Mouse (Mus musculus) embryonic facial prominence, embryonic 11.5 days (tissue): ENCODE data around the gene Zbtb21. TPM values are rescaled to one million over a fixed set of nuclear protein-coding genes. Genes with fewer than 3 reads are reported as not detected.
"Not testable (repeated sequence)": the region's sequence is repeated elsewhere in the genome, so short reads cannot be mapped to it uniquely, and the experiment has no call there.

Source experiments
- ATAC-seq: fragments of 200-750 bp; cut with Nextera tagmentation; replicated peaks from 2 replicates; pipeline ENCODE4 v1.8.0; 2017; ENCODE audit warnings: low read depth; ENCODE audit not compliant: insufficient number of reproducible peaks, low FRiP score, low TSS enrichment
- DNase-seq: peaks from one replicate; pipeline ENCODE4 v3.0.0-alpha.2; 2015; ENCODE audit warnings: low spot score
- H3K27ac ChIP-seq: fragments of 300-500 bp; sonication (generic); replicated peaks from 2 replicates; pipeline ENCODE4 v1.5.1; 2014; ENCODE audit warnings: mild to moderate bottlenecking, low read depth, low read length, control low read depth
- H3K27me3 ChIP-seq: fragments of 300-500 bp; sonication (generic); 2 replicates; pipeline ENCODE4 v1.6.1; 2014; ENCODE audit warnings: mild to moderate bottlenecking, low read length, moderate library complexity, mixed read lengths; ENCODE audit not compliant: control insufficient read depth, insufficient read depth
- H3K36me3 ChIP-seq: fragments of 300-500 bp; sonication (generic); replicated peaks from 2 replicates; pipeline ENCODE4 v1.6.1; 2014; ENCODE audit warnings: low read depth, mild to moderate bottlenecking, low read length, moderate library complexity, mixed read lengths; ENCODE audit not compliant: control insufficient read depth, insufficient read depth
- H3K4me1 ChIP-seq: fragments of 300-500 bp; sonication (generic); 2 replicates; pipeline ENCODE4 v1.6.1; 2014; ENCODE audit warnings: low read length, mixed read lengths; ENCODE audit not compliant: control insufficient read depth, insufficient read depth
- H3K4me2 ChIP-seq: fragments of 300-500 bp; sonication (generic); 2 replicates; pipeline ENCODE4 v1.6.1; 2014; ENCODE audit warnings: low read depth, mild to moderate bottlenecking, control low read depth, low read length, moderate library complexity
- H3K4me3 ChIP-seq: fragments of 300-500 bp; sonication (generic); 2 replicates; pipeline ENCODE4 v1.5.1; 2014; ENCODE audit warnings: low read depth, low read length, control low read depth
- H3K9ac ChIP-seq: fragments of 300-500 bp; sonication (generic); replicated peaks from 2 replicates; pipeline ENCODE4 v1.6.1; 2014; ENCODE audit warnings: mild to moderate bottlenecking, control low read depth, low read length
- H3K9me3 ChIP-seq: fragments of 300-500 bp; sonication (generic); replicated peaks from 2 replicates; pipeline ENCODE4 v1.6.1; 2016; ENCODE audit warnings: mild to moderate bottlenecking, low read length, inconsistent platforms, mixed read lengths; ENCODE audit not compliant: control insufficient read depth
- WGBS: fragments of 180-500 bp; shearing (Covaris S2); extraction: QIAGEN DNeasy Blood & Tissue Kit; methylation state at CpG from one replicate; pipeline ENCODE4 v1.1.7; 2014; 5-methylcytosine and 5-hydroxymethylcytosine counted together
- polyA plus RNA-seq: library from polyadenylated mRNA; unstranded; fragments of >200 nt; fragmentation: Nextera tagmentation; extraction: Ambion mirVana; gene quantifications from 2 replicates; pipeline ENCODE4 v1.2.1, GENCODE M21; 2014

Zbtb21 gene
- polyA plus RNA-seq, 1 experiment from 2014 or later = 14.2 TPM

DNA sequence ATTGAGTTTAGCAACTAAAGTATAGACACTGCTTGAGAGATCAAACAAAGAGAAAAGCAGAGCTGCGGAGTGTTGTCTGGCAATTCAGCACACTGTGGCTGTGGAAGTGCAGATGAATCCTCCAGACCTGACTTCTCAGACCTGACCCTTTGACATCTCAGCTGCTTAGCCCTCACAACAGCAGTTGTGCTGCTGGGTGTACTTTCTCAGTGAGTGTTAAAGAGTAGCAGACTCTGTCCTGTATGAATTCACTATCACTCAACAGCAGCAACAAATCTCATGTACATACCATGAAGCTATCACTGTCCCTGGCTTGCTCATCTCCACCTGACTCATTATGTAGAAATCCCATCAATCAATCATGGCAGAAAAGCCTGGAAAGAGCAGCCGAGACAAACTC is 6.4 kb downstream of the Zbtb21 start:
- Histone ChIP-seq H3K9me3 (no peaks in the 10 kb centered on the region), H3K4me3 (no peak overlapping the region), H3K4me1 (no peaks in the 10 kb centered on the region), H3K27ac (no peak overlapping the region), H3K9ac (no peak overlapping the region), H3K36me3 (no peaks in the 10 kb centered on the region; the same call in 1 of the 2 replicates), H3K4me2 (no peak overlapping the region), H3K27me3 (no peaks in the 10 kb centered on the region)
- DNase-seq = no peak
- WGBS = 97% methylated on average over 2 of the region's 2 CpGs
- ATAC-seq = no peak

DNA sequence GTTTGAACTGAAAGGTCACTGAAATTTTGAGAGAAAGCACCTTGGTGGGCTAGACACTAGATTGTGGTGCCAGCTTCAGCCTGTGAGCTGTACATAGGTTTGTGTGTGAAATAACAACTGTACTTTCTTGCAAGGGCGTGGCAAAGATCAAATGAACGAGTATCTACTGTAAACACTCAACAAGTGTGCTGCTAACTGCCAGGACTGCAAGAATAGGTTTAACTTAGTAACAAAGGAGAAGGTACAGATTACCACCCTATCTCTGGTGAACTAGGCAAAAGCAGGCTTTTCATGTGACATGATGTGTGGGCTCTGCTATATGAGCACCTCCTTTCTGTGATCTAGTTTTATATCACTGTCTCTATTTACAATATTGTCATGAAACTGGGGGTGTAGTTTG is 9.1 kb downstream of the Zbtb21 start:
- Histone ChIP-seq H3K36me3 (peaks cover 3% of the 10 kb centered on the region), H3K4me3 (no peak overlapping the region), H3K9me3 (no peaks in the 10 kb centered on the region), H3K4me1 (no peaks in the 10 kb centered on the region), H3K9ac (no peak overlapping the region), H3K4me2 (no peak overlapping the region), H3K27ac (no peak overlapping the region), H3K27me3 (no peaks in the 10 kb centered on the region)
- DNase-seq = no peak
- WGBS = 88% methylated on average over 2 of the region's 2 CpGs
- no peak for ATAC-seq

DNA sequence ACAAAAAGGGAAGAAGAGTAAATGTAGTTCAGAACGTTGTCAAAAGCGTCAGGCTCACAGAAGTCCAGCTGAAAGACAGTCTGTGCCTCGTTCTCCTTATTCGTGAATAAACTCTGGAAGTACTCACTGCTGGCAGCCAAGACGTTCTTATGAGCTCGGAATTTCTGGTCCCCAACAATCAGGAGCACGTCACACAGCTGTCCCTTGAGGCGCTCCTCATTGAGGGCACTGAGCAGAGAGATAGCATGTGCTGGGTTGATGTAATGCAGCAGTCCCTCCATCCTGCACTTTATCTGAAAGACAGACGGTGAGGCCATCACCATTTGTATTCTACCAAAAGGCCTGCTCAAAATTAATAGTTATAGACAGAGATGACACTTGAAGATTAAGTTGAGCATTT is 9.6 kb downstream of the Zbtb21 start:
- Histone ChIP-seq H3K27ac (no peak overlapping the region), H3K27me3 (no peaks in the 10 kb centered on the region), H3K4me2 (no peak overlapping the region), H3K4me1 (no peaks in the 10 kb centered on the region), H3K36me3 (peaks cover 3% of the 10 kb centered on the region), H3K9ac (no peak overlapping the region), H3K4me3 (no peak overlapping the region), H3K9me3 (no peaks in the 10 kb centered on the region)
- DNase-seq = no peak
- WGBS = 88% methylated on average over 9 of the region's 9 CpGs
- ATAC-seq = no peak

DNA sequence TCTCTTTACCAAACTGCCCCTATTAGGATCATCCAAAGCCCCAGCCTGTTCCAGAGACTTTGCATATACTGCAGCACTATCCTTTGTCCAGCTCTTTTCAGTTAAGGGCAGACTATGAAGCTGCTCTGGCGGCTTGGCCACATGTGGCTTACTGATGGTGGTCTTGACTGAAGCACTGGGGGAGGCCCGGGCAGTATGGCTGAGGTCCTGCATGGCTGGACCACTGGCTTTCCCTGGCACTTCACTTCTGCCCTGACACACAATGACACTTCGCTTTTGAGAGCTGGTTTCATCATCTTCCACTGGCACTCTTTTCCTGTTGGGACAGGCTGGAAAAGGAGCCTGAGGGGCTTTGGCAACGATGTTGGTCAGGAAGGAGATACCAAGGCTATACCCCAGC is 10.1 kb downstream of the Zbtb21 start:
- Histone ChIP-seq H3K4me1 (no peaks in the 10 kb centered on the region), H3K4me3 (no peak overlapping the region), H3K36me3 (peaks cover 3% of the 10 kb centered on the region), H3K4me2 (no peak overlapping the region), H3K27ac (no peak overlapping the region), H3K9me3 (no peaks in the 10 kb centered on the region), H3K27me3 (no peaks in the 10 kb centered on the region), H3K9ac (no peak overlapping the region)
- DNase-seq (no peak), ATAC-seq (no peak)
- WGBS = 89% methylated on average over 4 of the region's 4 CpGs

DNA sequence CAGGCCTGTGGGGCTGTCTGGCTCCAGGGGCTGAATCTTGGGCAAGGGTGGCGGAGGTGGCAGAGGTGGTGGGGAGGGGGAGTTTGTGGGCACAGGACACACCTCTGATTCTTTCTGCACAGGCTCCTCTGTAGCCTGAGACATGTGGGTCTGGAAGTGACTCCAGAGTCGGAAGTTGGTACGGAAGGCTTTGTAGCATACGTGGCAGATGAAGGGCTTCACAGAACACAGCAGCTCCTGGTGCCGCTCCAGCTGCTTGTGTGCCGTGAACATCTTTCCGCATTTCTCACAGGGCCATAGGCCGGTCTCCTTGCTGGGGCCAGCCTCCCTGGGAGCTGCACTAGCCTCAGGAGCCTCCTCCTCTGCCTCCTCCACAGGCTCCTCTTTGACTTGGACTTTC is 12.4 kb downstream of the Zbtb21 start:
- H3K36me3 ChIP-seq = peaks cover 3% of the 10 kb centered on the region
- ATAC-seq (no peak), DNase-seq (no peak)

DNA sequence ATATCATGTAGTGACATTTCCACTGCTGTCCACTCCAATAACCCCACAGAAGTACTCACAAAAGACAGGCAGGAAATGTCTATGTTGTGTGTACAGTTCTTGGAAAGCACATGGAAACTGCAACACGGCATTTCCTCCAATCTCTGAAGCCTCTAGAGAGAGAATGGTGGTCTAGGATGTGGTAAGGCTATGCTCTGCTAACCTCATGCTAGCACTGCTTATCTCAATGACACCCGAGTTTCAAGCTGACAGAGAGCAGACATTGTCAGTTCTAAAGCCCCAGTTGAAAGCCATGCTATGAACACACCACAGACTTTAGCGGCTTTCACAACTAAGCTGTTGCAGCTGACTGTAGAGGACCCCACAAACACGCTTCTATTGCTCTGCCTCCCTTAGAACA is 13.6 kb downstream of the Zbtb21 start:
- peaks cover 3% of the 10 kb centered on the region for H3K36me3 ChIP-seq
- H3K27me3 ChIP-seq = no peaks in the 10 kb centered on the region
- H3K9me3 ChIP-seq = no peaks in the 10 kb centered on the region
- 86% methylated on average over 4 of the region's 4 CpGs for WGBS
- H3K4me2 ChIP-seq = no peak overlapping the region
- H3K4me1 ChIP-seq = no peaks in the 10 kb centered on the region
- no peak for DNase-seq
- no peak overlapping the region for H3K4me3 ChIP-seq
- no peak overlapping the region for H3K27ac ChIP-seq
- no peak overlapping the region for H3K9ac ChIP-seq
- ATAC-seq = no peak

More for the DNA sequence above, 12.4 kb downstream of the Zbtb21 start:
- Histone ChIP-seq H3K4me2 (no peak overlapping the region), H3K27ac (no peak overlapping the region), H3K4me1 (no peaks in the 10 kb centered on the region), H3K27me3 (no peaks in the 10 kb centered on the region), H3K9me3 (no peaks in the 10 kb centered on the region), H3K4me3 (no peak overlapping the region), H3K9ac (no peak overlapping the region)
- 96% methylated on average over 8 of the region's 8 CpGs for WGBS

DNA sequence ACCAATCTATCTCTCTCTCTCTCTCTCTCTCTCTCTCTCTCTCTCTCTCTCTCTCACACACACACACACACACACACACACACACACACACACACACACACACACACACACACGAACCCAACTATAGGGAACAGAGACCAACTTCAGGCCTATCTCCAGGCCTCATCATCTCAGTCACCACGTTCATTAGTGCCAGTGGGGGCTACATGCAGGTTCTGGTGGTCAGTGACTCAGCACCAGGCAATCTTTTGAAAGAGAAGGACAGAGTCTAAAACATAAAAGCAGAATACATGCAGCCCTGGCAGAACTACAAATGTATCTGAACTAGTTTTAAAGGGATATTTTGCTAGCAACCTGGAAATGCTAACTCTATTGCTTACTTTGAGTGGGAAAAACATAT is 15.4 kb downstream of the Zbtb21 start:
- H3K36me3 ChIP-seq, ATAC-seq: not testable (repeated sequence)
- WGBS = 75% methylated on average over 2 of the region's 2 CpGs

DNA sequence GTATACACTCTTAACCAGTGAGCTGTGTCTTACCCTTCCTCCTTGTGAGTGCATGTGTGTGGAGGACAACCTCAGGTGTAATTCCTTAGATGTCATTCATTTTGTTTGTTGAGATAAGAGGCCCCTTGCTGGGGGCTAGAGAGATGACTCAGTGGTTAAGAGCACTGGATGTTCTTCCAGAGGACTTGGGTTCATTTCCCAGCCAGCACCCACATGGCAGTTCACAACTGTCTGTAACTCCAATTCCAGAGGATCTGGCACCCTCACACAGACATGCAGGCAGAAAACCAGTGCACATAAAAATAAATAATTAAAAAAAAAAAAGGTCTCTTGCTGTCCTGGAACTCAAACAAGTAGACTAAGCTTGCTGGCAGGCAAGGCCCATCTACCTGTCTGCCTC is 20.6 kb downstream of the Zbtb21 start:
- H3K4me1 ChIP-seq = no peaks in the 10 kb centered on the region
- H3K27ac ChIP-seq = no peak overlapping the region
- no peak overlapping the region for H3K4me2 ChIP-seq
- ATAC-seq (no peak), DNase-seq (no peak)
- H3K27me3 ChIP-seq = no peaks in the 10 kb centered on the region
- H3K4me3 ChIP-seq = no peak overlapping the region
- no peak overlapping the region for H3K9ac ChIP-seq
- no peaks in the 10 kb centered on the region for H3K36me3 ChIP-seq
- no peaks in the 10 kb centered on the region for H3K9me3 ChIP-seq

More for the DNA sequence above, 15.4 kb downstream of the Zbtb21 start:
- not testable (repeated sequence) for H3K9me3 ChIP-seq, H3K4me3 ChIP-seq, H3K4me2 ChIP-seq, DNase-seq, H3K27ac ChIP-seq, H3K27me3 ChIP-seq, H3K9ac ChIP-seq, H3K4me1 ChIP-seq
